Mouse (Mus musculus) ES-E14 (cell line): ENCODE data around the gene Epha10. TPM values are rescaled to one million over a fixed set of nuclear protein-coding genes. Genes with fewer than 3 reads are reported as not detected.

Experiments
- DNase-seq: peaks from one replicate; pipeline ENCODE4 v3.0.0-alpha.2; 2013; ENCODE audit warnings: low read depth, low spot score
- H3K27ac ChIP-seq: 2 replicates; pipeline ENCODE4 v1.5.1; 2012; ENCODE audit warnings: low read depth, mild to moderate bottlenecking, low read length, moderate library complexity, mixed read lengths; ENCODE audit not compliant: poor library complexity, insufficient read depth, severe bottlenecking
- H3K36me3 ChIP-seq: 2 replicates; pipeline ENCODE4 v1.6.1; 2012; ENCODE audit warnings: mild to moderate bottlenecking, low read length, moderate library complexity, mixed read lengths; ENCODE audit not compliant: control insufficient read depth, poor library complexity, insufficient read depth, severe bottlenecking
- H3K4me1 ChIP-seq, 2 experiments: fragments of 150-350 bp in 1 of 2; sonication (generic) in 1 of 2; 2 replicates each; pipeline ENCODE4 v1.6.1; 2012; ENCODE audit warnings: low read length in 2 of 2, mild to moderate bottlenecking in 1 of 2, mixed read lengths in 1 of 2; ENCODE audit not compliant: control insufficient read depth in 2 of 2, insufficient read depth in 2 of 2, poor library complexity in 1 of 2
- H3K4me3 ChIP-seq, 2 experiments: fragments of 150-350 bp in 1 of 2; sonication (generic) in 1 of 2; 2 replicates each; pipeline ENCODE4 v1.5.1; 2012; ENCODE audit warnings: low read length in 2 of 2, low read depth in 1 of 2, mild to moderate bottlenecking in 1 of 2, mixed read lengths in 1 of 2; ENCODE audit not compliant: insufficient read depth in 1 of 2, poor library complexity in 1 of 2, severe bottlenecking in 1 of 2
- H3K9ac ChIP-seq: 2 replicates; pipeline ENCODE4 v1.6.1; 2012; ENCODE audit warnings: low read depth, mild to moderate bottlenecking, low read length, mixed read lengths; ENCODE audit not compliant: poor library complexity, insufficient read depth, severe bottlenecking
- H3K9me3 ChIP-seq: fragments of 150-350 bp; sonication (generic); 2 replicates; pipeline ENCODE4 v1.6.1; 2012; ENCODE audit warnings: low read depth, mild to moderate bottlenecking, low read length; ENCODE audit not compliant: control insufficient read depth, insufficient read depth
- CHD2 ChIP-seq: IDR thresholded peaks from 2 replicates; pipeline ENCODE4 v1.6.1; 2014; ENCODE audit warnings: mild to moderate bottlenecking, low read depth, low read length, inconsistent platforms
- HCFC1 ChIP-seq: IDR thresholded peaks from 2 replicates; pipeline ENCODE4 v1.6.1; 2012; ENCODE audit warnings: low read length, inconsistent platforms, borderline replicate concordance; ENCODE audit not compliant: insufficient read depth
- MAFK ChIP-seq: IDR thresholded peaks from 2 replicates; pipeline ENCODE4 v1.6.1; 2014; ENCODE audit warnings: mild to moderate bottlenecking, low read depth, low read length, inconsistent platforms; ENCODE audit not compliant: insufficient read depth
- ZC3H11A ChIP-seq: IDR thresholded peaks from 2 replicates; pipeline ENCODE4 v1.6.1; 2012; ENCODE audit warnings: low read depth, mild to moderate bottlenecking, inconsistent platforms, low read length, borderline replicate concordance
- ZNF384 ChIP-seq: IDR thresholded peaks from 2 replicates; pipeline ENCODE4 v1.6.1; 2012; ENCODE audit warnings: low read depth, low read length, inconsistent platforms
- in situ Hi-C, 2 experiments: fragments of 600-800 bp; cut with MboI; formaldehyde crosslinking; loops; one replicate each; pipeline ENCODE4 v1.15.1; 2025; ENCODE audit warnings: low sequenced_read_pairs in 2 of 2, inconsistent platforms in 1 of 2; ENCODE audit not compliant: unreplicated experiment in 2 of 2
- total RNA-seq: library from RNA; depleted of rRNA; stranded (reverse); fragments of 300-350 nt; gene quantifications from 2 replicates; pipeline ENCODE4 v1.2.3, GENCODE M21; 2012

Epha10 gene
- total RNA-seq, 1 experiment, result 0.54 TPM

- H3K36me3 ChIP-seq, result no peaks in the 10 kb centered on the region
- H3K9ac ChIP-seq, result no peak overlapping the region
- DNase-seq, result no peak
- TF ChIP-seq ZC3H11A (no peak), HCFC1 (no peak), CHD2 (no peak), MAFK (no peak), ZNF384 (no peak)
- H3K4me3 ChIP-seq, result no peak overlapping the region
- H3K27ac ChIP-seq, result no peak overlapping the region
- H3K4me1 ChIP-seq, result no peaks in the 10 kb centered on the region
- in situ Hi-C loops, result no loop called here
- no peaks in the 10 kb centered on the region for H3K9me3 ChIP-seq
These were observed 72.8 kb downstream of the Epha10 start for GRCm38 (mm10) chr4:124953546-124953945.

DNA sequence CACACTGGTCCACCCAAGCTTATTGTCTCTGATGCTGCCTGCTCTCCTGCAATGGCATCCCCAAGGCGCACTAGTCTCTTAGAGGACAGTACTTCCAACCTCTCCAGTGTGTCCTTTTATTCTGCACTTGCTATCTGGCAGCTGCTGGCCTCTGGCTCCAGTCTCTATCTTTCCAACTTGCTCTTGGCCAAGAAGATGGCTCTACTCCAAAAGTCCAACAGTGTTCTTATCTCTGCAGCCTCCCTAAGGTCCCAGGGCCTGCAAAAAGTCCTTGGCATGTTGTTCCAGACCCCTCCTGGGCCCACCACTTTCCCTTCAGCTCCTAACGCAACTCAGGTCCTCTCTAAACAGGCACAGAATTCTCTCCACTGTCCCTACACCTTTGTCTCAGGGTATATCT is 76.6 kb downstream of the Epha10 start:
- no peak overlapping the region for H3K27ac ChIP-seq
- in situ Hi-C loops, result no loop called here
- no peaks in the 10 kb centered on the region for H3K9me3 ChIP-seq
- H3K9ac ChIP-seq, result no peak overlapping the region
- TF ChIP-seq MAFK (no peak), CHD2 (no peak), HCFC1 (no peak), ZNF384 (no peak), ZC3H11A (no peak)
- no peak for DNase-seq
- no peak overlapping the region for H3K4me3 ChIP-seq
- H3K4me1 ChIP-seq, result no peaks in the 10 kb centered on the region
- no peaks in the 10 kb centered on the region for H3K36me3 ChIP-seq

- no peaks in the 10 kb centered on the region for H3K9me3 ChIP-seq
- TF ChIP-seq CHD2 (no peak), HCFC1 (no peak), ZNF384 (no peak), MAFK (no peak), ZC3H11A (no peak)
- no peak overlapping the region for H3K9ac ChIP-seq
- in situ Hi-C loops, result no loop called here
- no peak overlapping the region for H3K27ac ChIP-seq
- DNase-seq, result no peak
- no peak overlapping the region for H3K4me3 ChIP-seq
- H3K36me3 ChIP-seq, result no peaks in the 10 kb centered on the region
- no peaks in the 10 kb centered on the region for H3K4me1 ChIP-seq
These were observed 78.4 kb downstream of the Epha10 start for GRCm38 (mm10) chr4:124959062-124959461.

- H3K27ac ChIP-seq, result no peak overlapping the region
- in situ Hi-C loops, result no loop called here
- DNase-seq, result no peak
- no peaks in the 10 kb centered on the region for H3K4me1 ChIP-seq
- no peak overlapping the region for H3K4me3 ChIP-seq
- no peaks in the 10 kb centered on the region for H3K36me3 ChIP-seq
- no peaks in the 10 kb centered on the region for H3K9me3 ChIP-seq
- TF ChIP-seq HCFC1, result no peak
- no peak for TF ChIP-seq CHD2
- no peak for TF ChIP-seq ZC3H11A
- no peak for TF ChIP-seq ZNF384
- no peak for TF ChIP-seq MAFK
- H3K9ac ChIP-seq, result no peak overlapping the region
These were observed 80.2 kb downstream of the Epha10 start for GRCm38 (mm10) chr4:124960940-124961339.

- Histone ChIP-seq H3K36me3 (no peaks in the 10 kb centered on the region), H3K4me1 (no peaks in the 10 kb centered on the region), H3K9me3 (no peaks in the 10 kb centered on the region), H3K27ac (no peak overlapping the region), H3K9ac (no peak overlapping the region), H3K4me3 (no peak overlapping the region)
- in situ Hi-C loops, result no loop called here
- TF ChIP-seq ZNF384 (no peak), ZC3H11A (no peak), CHD2 (no peak), MAFK (no peak), HCFC1 (no peak)
- DNase-seq, result no peak
These were observed 81.9 kb downstream of the Epha10 start for GRCm38 (mm10) chr4:124962576-124962975.
